Mouse (Mus musculus): Measurements from ENCODE around the gene Atp5l. TPM values are rescaled to one million over a fixed set of nuclear protein-coding genes. Genes with fewer than 3 reads are reported as not detected.
A peak's percentile ranks its signal among the peaks of the same experiment; 100 is the strongest.

The Atp5l gene
- total and polyA plus RNA-seq, 3 experiments, result 1,092 to 1,698 (median 1,478) TPM

GRCm38 (mm10) chr9:44905620-44906019, 14.9 kb downstream of the Atp5l start:
- Histone ChIP-seq H3K27me3 (ENCODE audit: control insufficient read depth, insufficient read depth, low read length) (no peaks in the 10 kb centered on the region), H3K4me1 (ENCODE audit: control insufficient read depth, insufficient read depth, low read length) (peaks cover 6% of the 10 kb centered on the region), H3K79me2 (replicated peaks; ENCODE audit: control insufficient read depth, insufficient read depth, low read length) (no peaks in the 10 kb centered on the region), H3K36me3 (ENCODE audit: control insufficient read depth, insufficient read depth, low read length) (peaks cover 6% of the 10 kb centered on the region), H3K4me3 (no peak overlapping the region), H3K9ac (ENCODE audit: low read depth, low read length) (no peak overlapping the region), H3K27ac (peak overlapping the region; percentile 74)
- TF ChIP-seq CTCF (IDR thresholded peaks at IDR 0.05), result no peak
- TF ChIP-seq POLR2A (IDR thresholded peaks at IDR 0.05; ENCODE audit: insufficient read depth, low read depth, low read length), result no peak
- 0 out of 2 replicates have a peak, but pooled peaks have one; percentile 34 for TF ChIP-seq EP300 (IDR thresholded peaks at IDR 0.05; ENCODE audit: insufficient read depth, low read depth, low read length)
- peak; percentile 39 to 62 for DNase-seq
- WGBS, result 9% methylated on average over 4 of the region's 4 CpGs
- intact Hi-C loops (cut with DNase I), result no loop called here

GRCm38 (mm10) chr9:44904964-44905363, 15.6 kb downstream of the Atp5l start:
- 21% methylated on average over 5 of the region's 5 CpGs for WGBS
- Histone ChIP-seq H3K27me3 (ENCODE audit: control insufficient read depth, insufficient read depth, low read length) (no peaks in the 10 kb centered on the region), H3K4me1 (ENCODE audit: control insufficient read depth, insufficient read depth, low read length) (peaks cover 6% of the 10 kb centered on the region), H3K9ac (ENCODE audit: low read depth, low read length) (no peak overlapping the region), H3K79me2 (replicated peaks; ENCODE audit: control insufficient read depth, insufficient read depth, low read length) (no peaks in the 10 kb centered on the region), H3K27ac (peak overlapping the region; percentile 74), H3K36me3 (ENCODE audit: control insufficient read depth, insufficient read depth, low read length) (peaks cover 2% of the 10 kb centered on the region; the same call in 1 of the 2 replicates), H3K4me3 (no peak overlapping the region)
- intact Hi-C loops (cut with DNase I), result no loop called here
- no peak for TF ChIP-seq CTCF (IDR thresholded peaks at IDR 0.05)
- TF ChIP-seq POLR2A (IDR thresholded peaks at IDR 0.05; ENCODE audit: insufficient read depth, low read depth, low read length), result no peak
- TF ChIP-seq EP300 (IDR thresholded peaks at IDR 0.05; ENCODE audit: insufficient read depth, low read depth, low read length), result no peak
- DNase-seq, result peak; percentile 72 to 79

- H3K27ac ChIP-seq, result no peak overlapping the region
- H3K4me3 ChIP-seq, result no peak overlapping the region
- H3K79me2 ChIP-seq (replicated peaks; ENCODE audit: control insufficient read depth, insufficient read depth, low read length), result no peaks in the 10 kb centered on the region
- no peak overlapping the region for H3K9ac ChIP-seq (ENCODE audit: low read depth, low read length)
- WGBS, result 82% methylated on average over 4 of the region's 4 CpGs
- peaks cover 2% of the 10 kb centered on the region; the same call in 1 of the 2 replicates for H3K36me3 ChIP-seq (ENCODE audit: control insufficient read depth, insufficient read depth, low read length)
- intact Hi-C loops (cut with DNase I), result no loop called here
- TF ChIP-seq POLR2A (IDR thresholded peaks at IDR 0.05; ENCODE audit: insufficient read depth, low read depth, low read length) (no peak), EP300 (IDR thresholded peaks at IDR 0.05; ENCODE audit: insufficient read depth, low read depth, low read length) (no peak), CTCF (IDR thresholded peaks at IDR 0.05) (no peak)
- no peaks in the 10 kb centered on the region for H3K27me3 ChIP-seq (ENCODE audit: control insufficient read depth, insufficient read depth, low read length)
- H3K4me1 ChIP-seq (ENCODE audit: control insufficient read depth, insufficient read depth, low read length), result peaks cover 6% of the 10 kb centered on the region
- DNase-seq, result no peak
These were observed 16.7 kb downstream of the Atp5l start for GRCm38 (mm10) chr9:44903856-44904255.

- no peak overlapping the region for H3K4me3 ChIP-seq
- no peak overlapping the region for H3K27ac ChIP-seq
- H3K79me2 ChIP-seq (replicated peaks; ENCODE audit: control insufficient read depth, insufficient read depth, low read length), result no peaks in the 10 kb centered on the region
- DNase-seq, result no peak
- peaks cover 2% of the 10 kb centered on the region; the same call in 1 of the 2 replicates for H3K36me3 ChIP-seq (ENCODE audit: control insufficient read depth, insufficient read depth, low read length)
- WGBS, result 68% methylated on average over 4 of the region's 4 CpGs
- no peak overlapping the region for H3K9ac ChIP-seq (ENCODE audit: low read depth, low read length)
- peaks cover 2% of the 10 kb centered on the region; the same call in 1 of the 2 replicates for H3K4me1 ChIP-seq (ENCODE audit: control insufficient read depth, insufficient read depth, low read length)
- H3K27me3 ChIP-seq (ENCODE audit: control insufficient read depth, insufficient read depth, low read length), result no peaks in the 10 kb centered on the region
- intact Hi-C loops (cut with DNase I), result no loop called here
- TF ChIP-seq EP300 (IDR thresholded peaks at IDR 0.05; ENCODE audit: insufficient read depth, low read depth, low read length) (no peak), CTCF (IDR thresholded peaks at IDR 0.05) (peak; percentile 59), POLR2A (IDR thresholded peaks at IDR 0.05; ENCODE audit: insufficient read depth, low read depth, low read length) (no peak)
These were observed 20.1 kb downstream of the Atp5l start for GRCm38 (mm10) chr9:44900402-44900801.

GRCm38 (mm10) chr9:44899716-44900115, 20.8 kb downstream of the Atp5l start:
- intact Hi-C loops (cut with DNase I), result no loop called here
- Histone ChIP-seq H3K4me1 (ENCODE audit: control insufficient read depth, insufficient read depth, low read length) (no peaks in the 10 kb centered on the region), H3K36me3 (ENCODE audit: control insufficient read depth, insufficient read depth, low read length) (no peaks in the 10 kb centered on the region), H3K27ac (no peak overlapping the region), H3K9ac (ENCODE audit: low read depth, low read length) (no peak overlapping the region), H3K27me3 (ENCODE audit: control insufficient read depth, insufficient read depth, low read length) (no peaks in the 10 kb centered on the region), H3K4me3 (no peak overlapping the region), H3K79me2 (replicated peaks; ENCODE audit: control insufficient read depth, insufficient read depth, low read length) (no peaks in the 10 kb centered on the region)
- 52% methylated on average over 3 of the region's 3 CpGs for WGBS
- TF ChIP-seq POLR2A (IDR thresholded peaks at IDR 0.05; ENCODE audit: insufficient read depth, low read depth, low read length) (no peak), CTCF (IDR thresholded peaks at IDR 0.05) (no peak), EP300 (IDR thresholded peaks at IDR 0.05; ENCODE audit: insufficient read depth, low read depth, low read length) (no peak)
- DNase-seq, result no peak

DNA sequence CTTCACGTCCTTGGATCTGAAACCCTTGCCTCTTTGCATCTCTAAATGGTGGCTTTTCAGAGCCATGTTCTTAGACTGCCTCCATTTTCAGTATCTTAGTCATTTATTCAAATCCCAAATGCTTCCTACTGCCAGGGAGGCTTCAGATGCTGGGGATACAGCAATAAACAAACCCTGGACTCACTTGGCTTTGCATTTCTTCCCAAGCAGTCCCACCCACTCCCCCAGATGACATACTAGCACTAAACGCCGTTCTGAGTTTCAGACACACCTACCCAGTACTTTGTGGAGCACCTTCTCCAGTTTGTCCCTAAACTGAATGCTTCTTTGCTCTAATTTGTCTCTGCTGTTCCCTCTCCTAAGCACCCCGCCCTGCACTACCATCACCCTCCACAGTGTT, 23.5 kb downstream of the Atp5l start:
- H3K36me3 ChIP-seq (ENCODE audit: control insufficient read depth, insufficient read depth, low read length), result no peaks in the 10 kb centered on the region
- no peaks in the 10 kb centered on the region for H3K27me3 ChIP-seq (ENCODE audit: control insufficient read depth, insufficient read depth, low read length)
- H3K9ac ChIP-seq (ENCODE audit: low read depth, low read length), result no peak overlapping the region
- intact Hi-C loops (cut with DNase I), result no loop called here
- H3K4me1 ChIP-seq (ENCODE audit: control insufficient read depth, insufficient read depth, low read length), result no peaks in the 10 kb centered on the region
- TF ChIP-seq POLR2A (IDR thresholded peaks at IDR 0.05; ENCODE audit: insufficient read depth, low read depth, low read length) (no peak), CTCF (IDR thresholded peaks at IDR 0.05) (no peak), EP300 (IDR thresholded peaks at IDR 0.05; ENCODE audit: insufficient read depth, low read depth, low read length) (no peak)
- no peaks in the 10 kb centered on the region for H3K79me2 ChIP-seq (replicated peaks; ENCODE audit: control insufficient read depth, insufficient read depth, low read length)
- no peak for DNase-seq
- no peak overlapping the region for H3K27ac ChIP-seq
- no peak overlapping the region for H3K4me3 ChIP-seq
- WGBS, result 67% methylated on average over 4 of the region's 4 CpGs

All from heart, adult 2 months (tissue).